Mouse (Mus musculus) liver, embryonic 14 days (tissue): Measurements from ENCODE around the gene Gm11232. TPM values are rescaled to one million over a fixed set of nuclear protein-coding genes. Genes with fewer than 3 reads are reported as not detected.

Experiments used
- polyA plus RNA-seq: library from polyadenylated mRNA; depleted of rRNA; stranded (reverse); fragments of >200 nt; gene quantifications from 2 replicates; pipeline ENCODE4 v1.2.3, GENCODE M21; 2012; rRNA removed

The Gm11232 gene
- not detected in 2 replicates for polyA plus RNA-seq

GRCm38 (mm10) chr4:71757865-71758264 lies at the start of gene Gm11232:
Gene Gm11232 (minus strand): TSS chr4:71757965.

